In genomic region chr14:22190111-22190510, GRCm38 (mm10) we compare ENCODE assay signal across 14 mouse cellular contexts.
"Had no signal": no experiment of that assay in that cellular context is flagged by ENCODE, and none has a peak within 500 bp of the region (broad histone marks: within the 10 kb centered on the region; RNA-seq: fewer than 3 reads in every experiment).

No protein-coding gene starts in this region.

- H3K4me1 ChIP-seq: limb, embryonic 12.5 days; liver, embryonic 13.5 days; lung, embryonic 15.5 days had no signal

- H3K9ac ChIP-seq: limb, embryonic 12.5 days; liver, embryonic 13.5 days; liver, postnatal 0 days; lung, embryonic 15.5 days had no signal

- ATAC-seq: liver, postnatal 0 days had no signal

- H3K27ac ChIP-seq: limb, embryonic 12.5 days; liver, embryonic 13.5 days; lung, embryonic 15.5 days; macrophage; stomach, postnatal 0 days had no signal

- H3K9me3 ChIP-seq: limb, embryonic 12.5 days; liver, embryonic 13.5 days; lung, embryonic 15.5 days; megakaryocyte, embryonic 14.5 days had no signal

- DNase-seq: kidney, adult 8-10 months; kidney, postnatal 25 days; layer of hippocampus, adult 9-11 months; layer of hippocampus, postnatal 36 days; liver; liver, embryonic 13.5 days; liver, postnatal 0 days; lung, postnatal 14 days; thymus, postnatal 14 days had no signal

- H3K27me3 ChIP-seq: liver, embryonic 13.5 days; megakaryocyte, embryonic 14.5 days had no signal

- H3K36me3 ChIP-seq: limb, embryonic 12.5 days; liver, embryonic 13.5 days; lung, embryonic 15.5 days had no signal

- H3K4me3 ChIP-seq: limb, embryonic 12.5 days; liver, embryonic 13.5 days; lung, embryonic 15.5 days; megakaryocyte, embryonic 14.5 days had no signal

- H3K4me2 ChIP-seq: limb, embryonic 12.5 days; liver, embryonic 13.5 days; lung, embryonic 15.5 days had no signal
